22 mouse cellular contexts compared by ENCODE assay signal in genomic region chr5:112369326-112369725, GRCm38 (mm10). TPM values are rescaled to one million over a fixed set of nuclear protein-coding genes. Genes with fewer than 3 reads are reported as not detected.
A peak's percentile ranks its signal among the peaks of the same experiment; 100 is the strongest.
DNase-seq lines count a peak whose midpoint lies in the region; ATAC-seq and TF ChIP-seq lines count a peak whose summit lies in the region.
"Had no signal": no experiment of that assay in that cellular context is flagged by ENCODE, and none has a peak within 500 bp of the region (broad histone marks: within the 10 kb centered on the region; RNA-seq: fewer than 3 reads in every experiment).

No protein-coding gene starts in this region.

- H3K9me3 ChIP-seq in neural tube, embryonic 15.5 days (replicated peaks): no peaks in the 10 kb centered on the region
- H3K9me3 ChIP-seq: embryonic facial prominence, embryonic 12.5 days; heart, embryonic 12.5 days; liver, embryonic 13.5 days; lung, embryonic 15.5 days; neural tube, embryonic 12.5 days had no signal

- no peak for ATAC-seq in neural tube, embryonic 15.5 days (ENCODE audit: low FRiP score)
- ATAC-seq: intestine, embryonic 16.5 days had no signal

- H3K9ac ChIP-seq in neural tube, embryonic 15.5 days (replicated peaks): no peak overlapping the region
- H3K9ac ChIP-seq: embryonic facial prominence, embryonic 12.5 days; heart, embryonic 12.5 days; liver, embryonic 13.5 days; lung, embryonic 15.5 days; neural tube, embryonic 12.5 days had no signal

- H3K27ac ChIP-seq in cerebellum, adult 2 months (ENCODE audit: insufficient read depth, low read length): peak overlapping the region; percentile 97
- H3K27ac ChIP-seq in layer of hippocampus, adult 2 months: peak overlapping the region; percentile 98
- peak overlapping the region; percentile 44; the same call in 1 of the 2 replicates for H3K27ac ChIP-seq in thymus, adult 2 months (ENCODE audit: control insufficient read depth, insufficient read depth, low read length)
- H3K27ac ChIP-seq in neural tube, embryonic 15.5 days (replicated peaks): peak overlapping the region; percentile 89; the same call in 1 of the 2 replicates
- H3K27ac ChIP-seq: embryonic facial prominence, embryonic 12.5 days; kidney, postnatal 0 days; liver, embryonic 13.5 days; lung, embryonic 15.5 days; macrophage; neural tube, embryonic 12.5 days had no signal

- H3K4me2 ChIP-seq in neural tube, embryonic 15.5 days: no peak overlapping the region
- H3K4me2 ChIP-seq: embryonic facial prominence, embryonic 12.5 days; heart, embryonic 12.5 days; liver, embryonic 13.5 days; lung, embryonic 15.5 days; neural tube, embryonic 12.5 days had no signal

- TF ChIP-seq CTCF in cerebellum, adult 2 months (IDR thresholded peaks at IDR 0.05; ENCODE audit: borderline replicate concordance, insufficient read depth, low read depth, low read length): no peak
- no peak for TF ChIP-seq CTCF in layer of hippocampus, adult 2 months (conservative IDR thresholded peaks at IDR 0.05)
- no peak for TF ChIP-seq CTCF in thymus, adult 2 months (IDR thresholded peaks at IDR 0.05; ENCODE audit: borderline replicate concordance, control insufficient read depth, extremely low read depth, insufficient read depth, low read length, poor library complexity)

- no peaks in the 10 kb centered on the region for H3K36me3 ChIP-seq in thymus, adult 2 months (ENCODE audit: control insufficient read depth, insufficient read depth, low read length)
- H3K36me3 ChIP-seq in neural tube, embryonic 15.5 days: peaks cover 50% of the 10 kb centered on the region

- DNase-seq in cerebellum, adult 2 months: no peak
- DNase-seq in cerebellum, postnatal 10 days: no peak
- no peak for DNase-seq in layer of hippocampus, adult 2 months (ENCODE audit: low spot score in 2 of 2)
- no peak for DNase-seq in layer of hippocampus, postnatal 25 days (ENCODE audit: extremely low spot score in 1 of 2, low spot score in 1 of 2)
- DNase-seq in thymus, adult 2 months: peak; percentile 19
- no peak for DNase-seq in thymus, adult 18-20 months
- no peak for DNase-seq in adrenal gland, adult 18-20 months (ENCODE audit: low spot score in 2 of 2)
- DNase-seq: adrenal gland, adult 2 months; heart, postnatal 36 days; liver, embryonic 13.5 days had no signal

- 13% methylated on average over 13 of the region's 13 CpGs for WGBS in cerebellum, adult 2 months
- 23% methylated on average over 13 of the region's 13 CpGs for WGBS in thymus, adult 2 months
- 67% methylated on average over 13 of the region's 13 CpGs for WGBS in neural tube, embryonic 15.5 days

- peaks cover 56% of the 10 kb centered on the region for H3K4me1 ChIP-seq in cerebellum, adult 2 months (ENCODE audit: control insufficient read depth, insufficient read depth, low read length)
- H3K4me1 ChIP-seq in thymus, adult 2 months (replicated peaks; ENCODE audit: control insufficient read depth, insufficient read depth, low read length): peaks cover 24% of the 10 kb centered on the region
- peaks cover 50% of the 10 kb centered on the region for H3K4me1 ChIP-seq in neural tube, embryonic 15.5 days
- H3K4me1 ChIP-seq: embryonic facial prominence, embryonic 12.5 days; heart, embryonic 12.5 days; liver, embryonic 13.5 days; lung, embryonic 15.5 days had no signal

- H3K4me3 ChIP-seq in cerebellum, adult 2 months (replicated peaks; ENCODE audit: insufficient read depth, low read depth, low read length): peak overlapping the region; percentile 19
- no peak overlapping the region for H3K4me3 ChIP-seq in layer of hippocampus, adult 2 months
- H3K4me3 ChIP-seq in thymus, adult 2 months (ENCODE audit: control insufficient read depth, insufficient read depth, low read length): no peak overlapping the region
- H3K4me3 ChIP-seq in neural tube, embryonic 15.5 days (replicated peaks): no peak overlapping the region
- H3K4me3 ChIP-seq: embryonic facial prominence, embryonic 12.5 days; heart, embryonic 12.5 days; liver, embryonic 13.5 days; lung, embryonic 15.5 days; neural tube, embryonic 12.5 days had no signal

- no peak for TF ChIP-seq POLR2A in cerebellum, adult 2 months (IDR thresholded peaks at IDR 0.05; ENCODE audit: borderline replicate concordance, insufficient read depth, low read length)
- no peak for TF ChIP-seq POLR2A in thymus, adult 2 months (IDR thresholded peaks at IDR 0.05; ENCODE audit: control insufficient read depth, extremely low read depth, insufficient read depth, low read length, poor library complexity)

- no peaks in the 10 kb centered on the region for H3K27me3 ChIP-seq in cerebellum, adult 2 months (ENCODE audit: control insufficient read depth, insufficient read depth, low read length)
- H3K27me3 ChIP-seq in thymus, adult 2 months (ENCODE audit: control insufficient read depth, insufficient read depth, low read length): no peaks in the 10 kb centered on the region
- H3K27me3 ChIP-seq in neural tube, embryonic 15.5 days (replicated peaks): no peaks in the 10 kb centered on the region
- H3K27me3 ChIP-seq: CH12.LX; embryonic facial prominence, embryonic 12.5 days; liver, embryonic 13.5 days; lung, embryonic 15.5 days; neural tube, embryonic 12.5 days had no signal

RNA-seq across cellular contexts. Expression of gene Gm6583, which starts 13.5 kb away (rescaled TPM):
- not detected in 2 replicates for polyA plus RNA-seq in cerebellum, adult 2 months (2012; rRNA removed)
- not detected for total RNA-seq in layer of hippocampus, adult 2 months (2021)
- not detected for total RNA-seq in layer of hippocampus, postnatal 25 days (2021)
- polyA plus RNA-seq in thymus, adult 2 months (2012; rRNA removed): not detected in 2 replicates
- 0.13 and 0.22 TPM in 2 replicates for polyA plus RNA-seq in neural tube, embryonic 15.5 days (2015; fragmentation: Nextera tagmentation; extraction: Ambion mirVana)
- total RNA-seq in adrenal gland, adult 18-20 months (2021): not detected
- total RNA-seq: CH12.LX; gastrocnemius, adult 18-20 months; layer of hippocampus, adult 18-20 months had no signal
- polyA plus RNA-seq: adrenal gland, adult 2 months; gonadal fat pad, adult 2 months had no signal

RNA-seq across cellular contexts. Expression of gene Asphd2, which starts 25.3 kb away (rescaled TPM):
- polyA plus RNA-seq in cerebellum, adult 2 months (2012; rRNA removed): 87.9 and 92.7 TPM in 2 replicates
- total RNA-seq in layer of hippocampus, adult 2 months (2021): 100 to 1,000 TPM; 223 to 224 TPM
- 100 to 1,000 TPM; 211 to 216 TPM for total RNA-seq in layer of hippocampus, postnatal 25 days (2021)
- polyA plus RNA-seq in thymus, adult 2 months (2012; rRNA removed): 0.05 and 0.67 TPM in 2 replicates
- 58.3 and 89.1 TPM in 2 replicates for polyA plus RNA-seq in neural tube, embryonic 15.5 days (2015; fragmentation: Nextera tagmentation; extraction: Ambion mirVana)
- total RNA-seq in adrenal gland, adult 18-20 months (2021): 1 to 10 TPM; 3.4 to 4.3 TPM
- total RNA-seq: CH12.LX had no signal
- polyA plus RNA-seq: macrophage had no signal

RNA-seq across cellular contexts. Expression of gene Hps4, which starts 26.4 kb away (rescaled TPM):
- 47.4 and 54.5 TPM in 2 replicates for polyA plus RNA-seq in cerebellum, adult 2 months (2012; rRNA removed)
- total RNA-seq in layer of hippocampus, adult 2 months (2021): 10 to 100 TPM; 30.3 to 37.5 TPM
- 10 to 100 TPM; 30.3 to 40.8 TPM for total RNA-seq in layer of hippocampus, postnatal 25 days (2021)
- 41.8 and 52.8 TPM in 2 replicates for polyA plus RNA-seq in thymus, adult 2 months (2012; rRNA removed)
- polyA plus RNA-seq in neural tube, embryonic 15.5 days (2015; fragmentation: Nextera tagmentation; extraction: Ambion mirVana): 37.4 and 38.2 TPM in 2 replicates
- total RNA-seq in adrenal gland, adult 18-20 months (2021): 10 to 100 TPM; 54.1 to 60.5 TPM

RNA-seq across cellular contexts. Expression of gene Srrd, which starts 26.5 kb away (rescaled TPM):
- 56.6 and 61.3 TPM in 2 replicates for polyA plus RNA-seq in cerebellum, adult 2 months (2012; rRNA removed)
- 10 to 100 TPM; 21.4 to 30.4 TPM for total RNA-seq in layer of hippocampus, adult 2 months (2021)
- total RNA-seq in layer of hippocampus, postnatal 25 days (2021): 10 to 100 TPM; 22.6 to 25.9 TPM
- 56.2 and 64.4 TPM in 2 replicates for polyA plus RNA-seq in thymus, adult 2 months (2012; rRNA removed)
- 57.5 and 61.9 TPM in 2 replicates for polyA plus RNA-seq in neural tube, embryonic 15.5 days (2015; fragmentation: Nextera tagmentation; extraction: Ambion mirVana)
- 10 to 100 TPM; 60.5 to 65.1 TPM for total RNA-seq in adrenal gland, adult 18-20 months (2021)

RNA-seq across cellular contexts. Expression of gene Tfip11, which starts 43.2 kb away (rescaled TPM):
- 48.2 and 50.8 TPM in 2 replicates for polyA plus RNA-seq in cerebellum, adult 2 months (2012; rRNA removed)
- 10 to 100 TPM; 40.6 to 40.8 TPM for total RNA-seq in layer of hippocampus, adult 2 months (2021)
- 10 to 100 TPM; 35.3 to 40.1 TPM for total RNA-seq in layer of hippocampus, postnatal 25 days (2021)
- 58.9 and 63.2 TPM in 2 replicates for polyA plus RNA-seq in thymus, adult 2 months (2012; rRNA removed)
- 29.7 and 31.0 TPM in 2 replicates for polyA plus RNA-seq in neural tube, embryonic 15.5 days (2015; fragmentation: Nextera tagmentation; extraction: Ambion mirVana)
- 10 to 100 TPM; 38.6 to 41.8 TPM for total RNA-seq in adrenal gland, adult 18-20 months (2021)

Comparison
In these comparisons a context has a peak if more than half of its experiments do, and no peak if none do; other contexts are left out.
1. H3K27ac ChIP-seq: peak in every context shown above with its lines; median percentile 98 in layer of hippocampus, adult 2 months; 97 in cerebellum, adult 2 months; 89 in neural tube, embryonic 15.5 days; 44 in thymus, adult 2 months.
2. RNA of gene Asphd2, which starts 25.3 kb away (total RNA-seq): 223 to 224 TPM in layer of hippocampus, adult 2 months and 211 to 216 TPM in layer of hippocampus, postnatal 25 days; 3.4 to 4.3 TPM in adrenal gland, adult 18-20 months; every median in the first group is over 10 times any median in the second.